Mouse (Mus musculus): ENCODE data around the gene Drd2. TPM values are rescaled to one million over a fixed set of nuclear protein-coding genes. Genes with fewer than 3 reads are reported as not detected.

The Drd2 gene
- polyA plus RNA-seq (2015; fragmentation: Nextera tagmentation; extraction: Ambion mirVana) = 3.2 and 3.9 TPM in 2 replicates

GRCm38 (mm10) chr9:49340136-49341043 lies at the start of gene Drd2:
TSS of gene Drd2 (plus strand) at chr9:49340627.
- peaks cover 41% of the 10 kb centered on the region for H3K27me3 ChIP-seq
- WGBS = under 1% methylated on average over 55 of the region's 84 CpGs

GRCm38 (mm10) chr9:49295101-49295500 lies 45.3 kb upstream of the Drd2 start:
- Histone ChIP-seq H3K9me3 (no peaks in the 10 kb centered on the region), H3K27ac (replicated peaks) (no peak overlapping the region), H3K4me1 (no peaks in the 10 kb centered on the region), H3K9ac (replicated peaks) (no peak overlapping the region), H3K4me3 (no peak overlapping the region), H3K27me3 (no peaks in the 10 kb centered on the region), H3K4me2 (replicated peaks) (no peak overlapping the region), H3K36me3 (no peaks in the 10 kb centered on the region)
- no peak for ATAC-seq (replicated peaks)
- WGBS = 51% methylated on average over 1 of the region's 1 CpGs

More at GRCm38 (mm10) chr9:49340136-49341043, at the start of gene Drd2:
- no peaks in the 10 kb centered on the region for H3K36me3 ChIP-seq
- peak within 1 kb of the TSS; percentile 49 for H3K4me3 ChIP-seq
- H3K9me3 ChIP-seq = no peaks in the 10 kb centered on the region
- H3K4me2 ChIP-seq (replicated peaks) = peak within 1 kb of the TSS; percentile 86
- ATAC-seq (replicated peaks) = peak; percentile 77
- H3K27ac ChIP-seq (replicated peaks) = no peak within 1 kb of the TSS
- H3K9ac ChIP-seq (replicated peaks) = peak within 1 kb of the TSS; percentile 40
- peaks cover 14% of the 10 kb centered on the region for H3K4me1 ChIP-seq

GRCm38 (mm10) chr9:49307576-49307975 lies 32.9 kb upstream of the Drd2 start:
- no peaks in the 10 kb centered on the region for H3K4me1 ChIP-seq
- H3K36me3 ChIP-seq = no peaks in the 10 kb centered on the region
- ATAC-seq (replicated peaks) = no peak
- no peaks in the 10 kb centered on the region for H3K9me3 ChIP-seq
- no peak overlapping the region for H3K27ac ChIP-seq (replicated peaks)
- WGBS = 77% methylated on average over 3 of the region's 3 CpGs
- no peaks in the 10 kb centered on the region for H3K27me3 ChIP-seq
- H3K4me2 ChIP-seq (replicated peaks) = no peak overlapping the region
- no peak overlapping the region for H3K4me3 ChIP-seq
- H3K9ac ChIP-seq (replicated peaks) = no peak overlapping the region

GRCm38 (mm10) chr9:49310821-49311220 lies 29.6 kb upstream of the Drd2 start:
- WGBS = 43% methylated on average over 4 of the region's 4 CpGs
- Histone ChIP-seq H3K4me3 (no peak overlapping the region), H3K9ac (replicated peaks) (no peak overlapping the region), H3K36me3 (no peaks in the 10 kb centered on the region), H3K4me2 (replicated peaks) (no peak overlapping the region), H3K27ac (replicated peaks) (no peak overlapping the region), H3K9me3 (no peaks in the 10 kb centered on the region), H3K4me1 (no peaks in the 10 kb centered on the region), H3K27me3 (no peaks in the 10 kb centered on the region)
- no peak for ATAC-seq (replicated peaks)

- no peaks in the 10 kb centered on the region for H3K36me3 ChIP-seq
- H3K9ac ChIP-seq (replicated peaks) = no peak overlapping the region
- H3K27me3 ChIP-seq = no peaks in the 10 kb centered on the region
- H3K4me1 ChIP-seq = no peaks in the 10 kb centered on the region
- no peak overlapping the region for H3K4me3 ChIP-seq
- no peak for ATAC-seq (replicated peaks)
- H3K9me3 ChIP-seq = no peaks in the 10 kb centered on the region
- H3K4me2 ChIP-seq (replicated peaks) = no peak overlapping the region
- no peak overlapping the region for H3K27ac ChIP-seq (replicated peaks)
Measured at GRCm38 (mm10) chr9:49318638-49319037, 21.8 kb upstream of the Drd2 start.

GRCm38 (mm10) chr9:49341044-49341365 lies 578 bp downstream of the Drd2 start:
- no peak for ATAC-seq (replicated peaks)
- Histone ChIP-seq H3K4me3 (peak overlapping the region; percentile 49), H3K4me2 (replicated peaks) (peak overlapping the region; percentile 86), H3K9ac (replicated peaks) (peak overlapping the region; percentile 40; the same call in 1 of the 2 replicates), H3K27me3 (peaks cover 41% of the 10 kb centered on the region), H3K4me1 (peaks cover 14% of the 10 kb centered on the region), H3K27ac (replicated peaks) (no peak overlapping the region), H3K9me3 (no peaks in the 10 kb centered on the region), H3K36me3 (no peaks in the 10 kb centered on the region)
- WGBS = 1% methylated on average over 10 of the region's 10 CpGs

GRCm38 (mm10) chr9:49365763-49366162 lies 25.3 kb downstream of the Drd2 start:
- H3K4me1 ChIP-seq = peaks cover 5% of the 10 kb centered on the region; the same call in 1 of the 2 replicates
- no peak overlapping the region for H3K4me2 ChIP-seq (replicated peaks)
- H3K36me3 ChIP-seq = no peaks in the 10 kb centered on the region
- no peaks in the 10 kb centered on the region; the same call in 1 of the 2 replicates for H3K27me3 ChIP-seq
- H3K9me3 ChIP-seq = no peaks in the 10 kb centered on the region
- ATAC-seq (replicated peaks) = no peak
- WGBS = 32% methylated on average over 5 of the region's 5 CpGs
- no peak overlapping the region for H3K4me3 ChIP-seq
- H3K27ac ChIP-seq (replicated peaks) = no peak overlapping the region
- H3K9ac ChIP-seq (replicated peaks) = no peak overlapping the region

- H3K27ac ChIP-seq (replicated peaks) = no peak overlapping the region
- H3K36me3 ChIP-seq = no peaks in the 10 kb centered on the region
- H3K9me3 ChIP-seq = no peaks in the 10 kb centered on the region
- H3K4me3 ChIP-seq = no peak overlapping the region
- H3K4me2 ChIP-seq (replicated peaks) = no peak overlapping the region
- 92% methylated on average over 2 of the region's 2 CpGs for WGBS
- no peaks in the 10 kb centered on the region for H3K4me1 ChIP-seq
- no peak for ATAC-seq (replicated peaks)
- H3K9ac ChIP-seq (replicated peaks) = no peak overlapping the region
- H3K27me3 ChIP-seq = no peaks in the 10 kb centered on the region; the same call in 1 of the 2 replicates
Measured at GRCm38 (mm10) chr9:49373946-49374345, 33.5 kb downstream of the Drd2 start.

- Histone ChIP-seq H3K4me1 (no peaks in the 10 kb centered on the region), H3K9me3 (no peaks in the 10 kb centered on the region), H3K36me3 (no peaks in the 10 kb centered on the region)
Measured at GRCm38 (mm10) chr9:49379962-49380361, 39.5 kb downstream of the Drd2 start.

GRCm38 (mm10) chr9:49384041-49384440 lies 43.6 kb downstream of the Drd2 start:
- H3K9me3 ChIP-seq = no peaks in the 10 kb centered on the region
- no peaks in the 10 kb centered on the region for H3K36me3 ChIP-seq
- H3K27me3 ChIP-seq = no peaks in the 10 kb centered on the region
- H3K4me2 ChIP-seq (replicated peaks) = no peak overlapping the region
- peaks cover 3% of the 10 kb centered on the region; the same call in 1 of the 2 replicates for H3K4me1 ChIP-seq
- no peak overlapping the region for H3K4me3 ChIP-seq
- WGBS = 39% methylated on average over 3 of the region's 3 CpGs
- ATAC-seq (replicated peaks) = no peak
- no peak overlapping the region for H3K9ac ChIP-seq (replicated peaks)
- no peak overlapping the region for H3K27ac ChIP-seq (replicated peaks)

More at GRCm38 (mm10) chr9:49379962-49380361, 39.5 kb downstream of the Drd2 start:
- Histone ChIP-seq H3K27ac (replicated peaks) (no peak overlapping the region), H3K4me2 (replicated peaks) (no peak overlapping the region), H3K4me3 (no peak overlapping the region), H3K9ac (replicated peaks) (no peak overlapping the region), H3K27me3 (no peaks in the 10 kb centered on the region)
- no peak for ATAC-seq (replicated peaks)
- 86% methylated on average over 4 of the region's 4 CpGs for WGBS

- Histone ChIP-seq H3K27ac (replicated peaks) (no peak overlapping the region), H3K4me2 (replicated peaks) (no peak overlapping the region), H3K4me1 (peaks cover 3% of the 10 kb centered on the region; the same call in 1 of the 2 replicates), H3K4me3 (no peak overlapping the region), H3K27me3 (no peaks in the 10 kb centered on the region), H3K9ac (replicated peaks) (no peak overlapping the region), H3K36me3 (no peaks in the 10 kb centered on the region), H3K9me3 (no peaks in the 10 kb centered on the region)
- WGBS = 90% methylated on average over 6 of the region's 6 CpGs
- ATAC-seq (replicated peaks) = no peak
Measured at GRCm38 (mm10) chr9:49384855-49385254, 44.4 kb downstream of the Drd2 start.

GRCm38 (mm10) chr9:49385301-49385700 lies 44.9 kb downstream of the Drd2 start:
- Histone ChIP-seq H3K4me2 (replicated peaks) (no peak overlapping the region), H3K4me1 (peaks cover 3% of the 10 kb centered on the region; the same call in 1 of the 2 replicates), H3K27ac (replicated peaks) (no peak overlapping the region), H3K9me3 (no peaks in the 10 kb centered on the region), H3K27me3 (no peaks in the 10 kb centered on the region), H3K9ac (replicated peaks) (no peak overlapping the region), H3K36me3 (no peaks in the 10 kb centered on the region), H3K4me3 (no peak overlapping the region)
- WGBS = 57% methylated on average over 7 of the region's 7 CpGs
- ATAC-seq (replicated peaks) = no peak

Data from forebrain, embryonic 15.5 days (tissue).